Comparison of ENCODE assay signal across 9 mouse cellular contexts in the genomic region with DNA sequence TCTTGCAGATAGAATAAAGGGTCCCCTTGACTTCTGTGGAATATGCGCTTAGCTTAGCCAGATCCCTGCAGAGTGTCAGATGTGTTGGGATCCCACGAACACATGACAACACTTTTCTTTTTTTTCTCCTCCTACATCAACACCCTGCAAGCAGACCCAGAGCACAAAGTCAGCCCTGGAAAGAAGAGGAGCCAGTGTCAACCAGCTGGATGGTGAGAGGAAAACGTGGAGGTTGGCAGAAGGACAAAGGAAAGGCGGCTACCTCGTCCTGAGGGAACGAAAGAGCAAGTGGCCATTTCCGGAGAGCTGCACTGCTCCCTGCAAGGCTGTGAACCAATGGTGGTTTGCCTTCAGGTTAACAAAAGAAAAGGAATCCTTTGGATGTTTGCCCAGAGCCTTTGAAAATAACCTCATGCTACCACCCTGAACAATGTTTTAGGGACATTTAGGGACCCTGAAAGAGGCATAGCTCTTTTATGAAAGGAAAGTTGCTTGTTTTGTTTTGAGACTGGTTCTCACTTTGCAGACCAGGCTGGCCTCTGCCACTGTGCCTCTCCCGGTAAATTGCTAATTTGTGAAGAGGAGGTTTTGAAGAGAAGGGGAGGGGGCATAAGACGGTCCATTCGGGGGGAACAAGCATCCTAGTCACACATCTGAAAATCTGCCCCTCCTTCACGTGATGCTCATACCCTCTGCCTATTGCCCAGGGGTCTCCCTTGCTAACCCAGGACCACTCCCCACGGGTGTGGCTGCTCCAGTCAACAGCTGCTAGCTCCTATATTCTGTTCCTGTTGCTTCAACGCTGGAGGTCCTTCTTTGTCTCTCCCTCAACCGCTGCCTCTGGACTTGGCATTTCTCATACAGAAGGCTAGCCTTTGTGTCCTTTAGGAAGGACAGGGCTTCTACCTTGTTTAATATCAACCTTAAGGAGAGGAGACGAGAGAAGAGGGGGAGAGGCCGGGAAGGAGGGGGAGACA. TPM values are rescaled to one million over a fixed set of nuclear protein-coding genes. Genes with fewer than 3 reads are reported as not detected.
DNase-seq lines count a peak whose midpoint lies in the region; ATAC-seq and TF ChIP-seq lines count a peak whose summit lies in the region.
"Had no signal": no experiment of that assay in that cellular context is flagged by ENCODE, and none has a peak within 500 bp of the region (broad histone marks: within the 10 kb centered on the region; RNA-seq: fewer than 3 reads in every experiment).

No protein-coding gene starts in this region.

- peak overlapping the region; percentile 54 for H3K4me2 ChIP-seq in midbrain, embryonic 12.5 days (replicated peaks)

- DNase-seq in kidney, adult 2 months: peak; percentile 42
- no peak for DNase-seq in kidney, adult 8-10 months
- peak; percentile 57 to 65 for DNase-seq in cerebellum, adult 2 months
- DNase-seq in heart, adult 18-20 months: peak; percentile 61 to 67
- peak; percentile 19 for DNase-seq in kidney, adult 9 months
- no peak for DNase-seq in urinary bladder, postnatal 25 days (ENCODE audit: low spot score)
- DNase-seq in urinary bladder, adult 2 months (ENCODE audit: low spot score): no peak

- peak overlapping the region; percentile 35 for H3K9ac ChIP-seq in midbrain, embryonic 12.5 days (replicated peaks)

- ATAC-seq in midbrain, embryonic 12.5 days (ENCODE audit: low FRiP score, low read depth): peak; percentile 65

- H3K36me3 ChIP-seq in kidney, adult 2 months (ENCODE audit: control insufficient read depth, insufficient read depth, low read length): no peaks in the 10 kb centered on the region
- no peaks in the 10 kb centered on the region for H3K36me3 ChIP-seq in midbrain, embryonic 12.5 days
- H3K36me3 ChIP-seq: G1E had no signal

- no peaks in the 10 kb centered on the region; the same call in 1 of the 2 replicates for H3K4me1 ChIP-seq in kidney, adult 2 months (ENCODE audit: control insufficient read depth, insufficient read depth, low read length)
- peaks cover 12% of the 10 kb centered on the region for H3K4me1 ChIP-seq in cerebellum, adult 2 months (ENCODE audit: control insufficient read depth, insufficient read depth, low read length)
- H3K4me1 ChIP-seq in midbrain, embryonic 12.5 days: peaks cover 37% of the 10 kb centered on the region

- peak overlapping the region; percentile 12; the same call in 1 of the 2 replicates for H3K4me3 ChIP-seq in kidney, adult 2 months (ENCODE audit: insufficient read depth, low read depth, low read length)
- peak overlapping the region; percentile 14 for H3K4me3 ChIP-seq in cerebellum, adult 2 months (replicated peaks; ENCODE audit: insufficient read depth, low read depth, low read length)
- peak overlapping the region; percentile 5; the same call in 1 of the 2 replicates for H3K4me3 ChIP-seq in midbrain, embryonic 12.5 days

- 27% methylated on average over 16 of the region's 16 CpGs for WGBS in kidney, adult 2 months
- 10% methylated on average over 16 of the region's 16 CpGs for WGBS in cerebellum, adult 2 months
- 7% methylated on average over 16 of the region's 16 CpGs for WGBS in midbrain, embryonic 12.5 days

- no peak for TF ChIP-seq POLR2A in kidney, adult 2 months (IDR thresholded peaks at IDR 0.05; ENCODE audit: low read depth, low read length)
- TF ChIP-seq POLR2A in cerebellum, adult 2 months (IDR thresholded peaks at IDR 0.05; ENCODE audit: borderline replicate concordance, insufficient read depth, low read length): no peak

- peak overlapping the region; percentile 12; the same call in 1 of the 2 replicates for H3K27ac ChIP-seq in kidney, adult 2 months (ENCODE audit: insufficient read depth, low read depth, low read length)
- H3K27ac ChIP-seq in cerebellum, adult 2 months (ENCODE audit: insufficient read depth, low read length): peak overlapping the region; percentile 80
- peak overlapping the region; percentile 89 for H3K27ac ChIP-seq in midbrain, embryonic 12.5 days (replicated peaks)

- H3K27me3 ChIP-seq in kidney, adult 2 months (replicated peaks; ENCODE audit: control insufficient read depth, insufficient read depth, low read length): no peaks in the 10 kb centered on the region
- no peaks in the 10 kb centered on the region for H3K27me3 ChIP-seq in cerebellum, adult 2 months (ENCODE audit: control insufficient read depth, insufficient read depth, low read length)
- no peaks in the 10 kb centered on the region for H3K27me3 ChIP-seq in midbrain, embryonic 12.5 days

- no peak for TF ChIP-seq CTCF in kidney, adult 2 months (conservative IDR thresholded peaks at IDR 0.05; ENCODE audit: insufficient read depth, insufficient read length, low read depth, low read length)
- no peak for TF ChIP-seq CTCF in cerebellum, adult 2 months (IDR thresholded peaks at IDR 0.05; ENCODE audit: borderline replicate concordance, insufficient read depth, low read depth, low read length)

- no peaks in the 10 kb centered on the region for H3K9me3 ChIP-seq in midbrain, embryonic 12.5 days
- H3K9me3 ChIP-seq: G1E had no signal

RNA-seq across cellular contexts. Expression of gene Ndufb4, which starts 29.2 kb away (rescaled TPM):
- polyA plus RNA-seq in kidney, adult 2 months (2012; rRNA removed): 131 and 178 TPM in 2 replicates
- polyA plus RNA-seq in cerebellum, adult 2 months (2012; rRNA removed): 95.8 and 99.2 TPM in 2 replicates
- total RNA-seq in heart, adult 18-20 months (2021): 100 to 1,000 TPM; 123 to 199 TPM
- 64.0 and 65.8 TPM in 2 replicates for polyA plus RNA-seq in midbrain, embryonic 12.5 days (2016; fragmentation: Nextera tagmentation; extraction: Ambion mirVana)
- 46.2 and 52.4 TPM in 2 replicates for polyA plus RNA-seq in urinary bladder, adult 2 months (2012; rRNA removed)

Comparison
In these comparisons a context has a peak if more than half of its experiments do, and no peak if none do; other contexts are left out.
1. DNase-seq: peak in kidney, adult 2 months (single experiment), cerebellum, adult 2 months (2 of 2), heart, adult 18-20 months (2 of 2) and kidney, adult 9 months (single experiment); none in kidney, adult 8-10 months (0 of 2), urinary bladder, postnatal 25 days (single experiment) and urinary bladder, adult 2 months (single experiment).
2. H3K27ac ChIP-seq: peak in every context shown above with its lines; median percentile 89 in midbrain, embryonic 12.5 days; 80 in cerebellum, adult 2 months; 12 in kidney, adult 2 months.
3. Peak in every context shown above with its lines, with median percentiles within 50 percentile points of each other: H3K4me3 ChIP-seq.